Mouse (Mus musculus) intestine, postnatal 0 days (tissue): ENCODE measurements around the gene Faxc. TPM values are rescaled to one million over a fixed set of nuclear protein-coding genes. Genes with fewer than 3 reads are reported as not detected.

Experiments
- ATAC-seq: fragments of 200-750 bp; cut with Nextera tagmentation; 2 replicates; pipeline ENCODE4 v1.8.0; 2017; ENCODE audit warnings: mild to moderate bottlenecking, moderate TSS enrichment, moderate library complexity
- H3K27ac ChIP-seq: fragments of 300-500 bp; sonication (generic); 2 replicates; pipeline ENCODE4 v1.5.1; 2014; ENCODE audit warnings: mild to moderate bottlenecking, low read depth, low read length, moderate library complexity
- H3K27me3 ChIP-seq: fragments of 300-500 bp; sonication (generic); replicated peaks from 2 replicates; pipeline ENCODE4 v1.6.1; 2014; ENCODE audit warnings: low read length, mixed read lengths; ENCODE audit not compliant: control insufficient read depth, insufficient read depth
- H3K36me3 ChIP-seq: fragments of 300-500 bp; sonication (generic); 2 replicates; pipeline ENCODE4 v1.6.1; 2014; ENCODE audit warnings: mild to moderate bottlenecking, moderate library complexity; ENCODE audit not compliant: control insufficient read depth, insufficient read depth
- H3K4me1 ChIP-seq: fragments of 300-500 bp; sonication (generic); replicated peaks from 2 replicates; pipeline ENCODE4 v1.6.1; 2014; ENCODE audit warnings: antibody characterized with exemption, low read length, mixed read lengths; ENCODE audit not compliant: control insufficient read depth, insufficient read depth
- H3K4me2 ChIP-seq: fragments of 300-500 bp; sonication (generic); replicated peaks from 2 replicates; pipeline ENCODE4 v1.6.1; 2014; ENCODE audit warnings: low read depth, mild to moderate bottlenecking, moderate library complexity
- H3K4me3 ChIP-seq: fragments of 300-500 bp; sonication (generic); 2 replicates; pipeline ENCODE4 v1.5.1; 2014; ENCODE audit warnings: low read depth, low read length
- H3K9ac ChIP-seq: fragments of 300-500 bp; sonication (generic); 2 replicates; pipeline ENCODE4 v1.6.1; 2014; ENCODE audit warnings: mild to moderate bottlenecking, low read depth, low read length
- H3K9me3 ChIP-seq: fragments of 300-500 bp; sonication (generic); 2 replicates; pipeline ENCODE4 v1.6.1; 2016; ENCODE audit warnings: mixed run types; ENCODE audit not compliant: control insufficient read depth
- CTCF ChIP-seq: sonication (generic); IDR thresholded peaks from 2 replicates; pipeline ENCODE4 v1.5.1; 2016; ENCODE audit warnings: low read depth, mild to moderate bottlenecking, control low read depth, antibody characterized with exemption, moderate library complexity
- WGBS: fragments of 180-500 bp; shearing (Covaris S2); extraction: QIAGEN DNeasy Blood & Tissue Kit; methylation state at CpG from one replicate; pipeline ENCODE4 v1.1.7; 2014; 5-methylcytosine and 5-hydroxymethylcytosine counted together
- polyA plus RNA-seq: library from polyadenylated mRNA; unstranded; fragments of >200 nt; fragmentation: Nextera tagmentation; extraction: Ambion mirVana; gene quantifications from 2 replicates; pipeline ENCODE4 v1.2.1, GENCODE M21; 2015

The Faxc gene
- polyA plus RNA-seq = 1.5 TPM in 2 replicates

GRCm38 (mm10) chr4:21930971-21931771 is at the start of gene Faxc:
TSS of gene Faxc (plus strand) at chr4:21931329.
- Histone ChIP-seq H3K27me3 (no peaks in the 10 kb centered on the region), H3K36me3 (no peaks in the 10 kb centered on the region), H3K9ac (peak within 1 kb of the TSS; percentile 74), H3K9me3 (no peaks in the 10 kb centered on the region), H3K4me2 (peak within 1 kb of the TSS; percentile 98), H3K27ac (peak within 1 kb of the TSS; percentile 72), H3K4me3 (peak within 1 kb of the TSS; percentile 68), H3K4me1 (no peaks in the 10 kb centered on the region)
- WGBS = under 1% methylated on average over 72 of the region's 83 CpGs
- no peak for TF ChIP-seq CTCF
- peak; percentile 77 for ATAC-seq

- 93% methylated on average over 6 of the region's 6 CpGs for WGBS
- Histone ChIP-seq H3K27me3 (no peaks in the 10 kb centered on the region), H3K9me3 (no peaks in the 10 kb centered on the region)
These were observed 48.3 kb upstream of the Faxc start for GRCm38 (mm10) chr4:21882806-21883205.

GRCm38 (mm10) chr4:21885831-21886230 is 45.3 kb upstream of the Faxc start:
- Histone ChIP-seq H3K27me3 (no peaks in the 10 kb centered on the region), H3K4me1 (no peaks in the 10 kb centered on the region), H3K4me3 (no peak overlapping the region), H3K9ac (no peak overlapping the region), H3K36me3 (no peaks in the 10 kb centered on the region), H3K27ac (no peak overlapping the region), H3K4me2 (no peak overlapping the region), H3K9me3 (no peaks in the 10 kb centered on the region)
- whole genome bisulfite sequencing = 77% methylated on average over 8 of the region's 8 CpGs
- no peak for TF ChIP-seq CTCF
- no peak for ATAC-seq

More at GRCm38 (mm10) chr4:21882806-21883205, 48.3 kb upstream of the Faxc start:
- Histone ChIP-seq H3K9ac (no peak overlapping the region), H3K4me1 (no peaks in the 10 kb centered on the region), H3K4me2 (no peak overlapping the region), H3K4me3 (no peak overlapping the region), H3K27ac (no peak overlapping the region), H3K36me3 (0 out of 2 replicates have a peak, but pooled peaks cover under 1% of the 10 kb centered on the region)
- ATAC-seq = no peak
- TF ChIP-seq CTCF = no peak

- peak overlapping the region; percentile 74 for H3K9ac ChIP-seq
- no peaks in the 10 kb centered on the region for H3K9me3 ChIP-seq
- no peak for TF ChIP-seq CTCF
- peak; percentile 14; the same call in 1 of the 2 replicates for ATAC-seq
- 8% methylated on average over 23 of the region's 23 CpGs for WGBS
- H3K4me2 ChIP-seq = peak overlapping the region; percentile 98
- H3K27me3 ChIP-seq = no peaks in the 10 kb centered on the region
- peak overlapping the region; percentile 72 for H3K27ac ChIP-seq
- H3K4me3 ChIP-seq = peak overlapping the region; percentile 68
- no peaks in the 10 kb centered on the region for H3K4me1 ChIP-seq
- H3K36me3 ChIP-seq = no peaks in the 10 kb centered on the region
These were observed 872 bp downstream of the Faxc start for GRCm38 (mm10) chr4:21931772-21932630.

- Histone ChIP-seq H3K9me3 (no peaks in the 10 kb centered on the region), H3K4me3 (no peak overlapping the region), H3K36me3 (no peaks in the 10 kb centered on the region), H3K27ac (no peak overlapping the region), H3K4me1 (no peaks in the 10 kb centered on the region), H3K9ac (no peak overlapping the region), H3K4me2 (no peak overlapping the region), H3K27me3 (no peaks in the 10 kb centered on the region)
- no peak for TF ChIP-seq CTCF
- WGBS = 93% methylated on average over 2 of the region's 2 CpGs
- no peak for ATAC-seq
These were observed 4.2 kb downstream of the Faxc start for GRCm38 (mm10) chr4:21935378-21935777.

- H3K27ac ChIP-seq = no peak overlapping the region
- no peaks in the 10 kb centered on the region for H3K4me1 ChIP-seq
- no peak for TF ChIP-seq CTCF
- H3K9ac ChIP-seq = no peak overlapping the region
- H3K4me3 ChIP-seq = no peak overlapping the region
- no peaks in the 10 kb centered on the region for H3K27me3 ChIP-seq
- no peak overlapping the region for H3K4me2 ChIP-seq
- H3K36me3 ChIP-seq = no peaks in the 10 kb centered on the region
- WGBS = 85% methylated on average over 9 of the region's 9 CpGs
- H3K9me3 ChIP-seq = no peaks in the 10 kb centered on the region
- no peak for ATAC-seq
These were observed 5.3 kb downstream of the Faxc start for GRCm38 (mm10) chr4:21936424-21936823.
